Mouse (Mus musculus): ENCODE data around the gene Nxf1. TPM values are rescaled to one million over a fixed set of nuclear protein-coding genes. Genes with fewer than 3 reads are reported as not detected.

The Nxf1 gene
- polyA plus RNA-seq (2015; fragmentation: Illumina TruSeq; extraction: RNeasy Lipid Tissue Mini Kit (QIAGEN cat#74804); ENCODE audit: low read depth, low replicate concordance), result 89.5 TPM

DNA sequence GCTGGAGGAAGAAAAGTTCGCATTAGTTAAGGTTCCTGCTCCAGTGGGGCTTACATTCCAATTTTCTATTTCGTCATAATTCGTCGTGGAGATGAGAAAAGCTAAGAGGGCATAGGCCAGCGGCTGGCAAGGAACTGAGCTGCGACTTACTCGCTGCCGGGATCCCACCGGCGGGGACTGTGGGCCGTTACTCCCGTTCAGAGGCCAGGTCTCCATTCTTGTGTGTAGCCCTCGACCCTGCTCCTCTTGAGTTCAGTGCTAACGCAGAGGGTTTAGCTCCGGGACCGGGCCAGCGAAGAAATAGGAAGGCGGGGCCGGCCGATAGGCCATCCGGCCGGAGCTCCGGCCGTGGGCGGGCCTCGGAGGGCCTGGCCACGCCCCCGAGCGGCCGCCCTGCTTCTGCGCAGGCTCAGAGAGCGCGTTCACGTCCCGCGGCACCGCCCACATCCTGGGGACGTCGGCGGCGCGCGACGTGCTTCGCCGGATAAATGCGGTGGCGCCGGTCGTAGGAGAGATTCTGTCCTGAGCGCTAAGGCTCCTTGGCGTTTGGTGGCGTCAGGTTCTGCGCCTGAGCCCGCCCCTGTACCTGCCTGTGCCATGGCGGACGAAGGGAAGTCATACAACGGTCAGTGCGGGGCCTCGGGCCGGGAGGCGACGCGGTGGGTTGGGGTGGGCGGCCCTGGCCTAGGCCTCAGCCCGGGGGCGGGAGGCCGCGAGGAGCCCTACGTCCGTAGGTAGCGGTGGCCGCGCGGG lies at the start of gene Nxf1:
TSS of gene Nxf1 (plus strand) at position 439 of the 753 bp plus-strand sequence.

DNA sequence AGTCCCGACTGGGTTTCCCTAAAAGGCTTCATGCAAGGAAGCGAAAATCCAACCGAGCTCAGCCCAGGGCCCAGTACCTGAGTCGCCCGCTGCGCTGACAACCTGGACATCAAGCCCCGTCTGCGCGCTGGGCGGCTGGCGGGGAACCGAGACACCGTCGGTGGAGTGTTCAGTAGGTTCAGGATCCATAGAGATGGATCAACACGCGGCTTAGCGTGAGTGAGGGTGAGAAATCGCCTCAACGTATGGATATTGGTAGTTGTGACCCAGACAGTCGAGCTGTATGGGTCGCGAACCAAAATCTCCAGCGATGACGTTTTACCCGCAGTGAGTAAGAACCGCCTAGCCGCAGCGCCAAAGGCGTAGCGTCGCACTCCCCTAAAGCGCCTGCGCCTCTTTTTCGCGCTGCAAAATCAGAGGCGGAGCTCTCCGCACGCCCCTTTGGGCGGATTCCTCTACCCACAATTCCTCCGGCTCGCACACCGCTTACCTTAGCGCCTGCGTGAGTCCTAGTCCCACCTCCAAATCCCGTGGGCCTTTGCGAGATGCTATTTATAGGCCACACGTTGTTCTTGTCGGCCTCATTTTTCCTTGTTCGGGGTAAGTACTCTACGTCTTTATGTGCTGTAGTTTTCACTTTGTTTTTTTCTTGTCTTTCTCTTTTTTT lies 33.8 kb upstream of the Nxf1 start, which contains the start of gene Slc3a2:
TSS of gene Slc3a2 (minus strand) at position 463 of the 667 bp plus-strand sequence.

DNA sequence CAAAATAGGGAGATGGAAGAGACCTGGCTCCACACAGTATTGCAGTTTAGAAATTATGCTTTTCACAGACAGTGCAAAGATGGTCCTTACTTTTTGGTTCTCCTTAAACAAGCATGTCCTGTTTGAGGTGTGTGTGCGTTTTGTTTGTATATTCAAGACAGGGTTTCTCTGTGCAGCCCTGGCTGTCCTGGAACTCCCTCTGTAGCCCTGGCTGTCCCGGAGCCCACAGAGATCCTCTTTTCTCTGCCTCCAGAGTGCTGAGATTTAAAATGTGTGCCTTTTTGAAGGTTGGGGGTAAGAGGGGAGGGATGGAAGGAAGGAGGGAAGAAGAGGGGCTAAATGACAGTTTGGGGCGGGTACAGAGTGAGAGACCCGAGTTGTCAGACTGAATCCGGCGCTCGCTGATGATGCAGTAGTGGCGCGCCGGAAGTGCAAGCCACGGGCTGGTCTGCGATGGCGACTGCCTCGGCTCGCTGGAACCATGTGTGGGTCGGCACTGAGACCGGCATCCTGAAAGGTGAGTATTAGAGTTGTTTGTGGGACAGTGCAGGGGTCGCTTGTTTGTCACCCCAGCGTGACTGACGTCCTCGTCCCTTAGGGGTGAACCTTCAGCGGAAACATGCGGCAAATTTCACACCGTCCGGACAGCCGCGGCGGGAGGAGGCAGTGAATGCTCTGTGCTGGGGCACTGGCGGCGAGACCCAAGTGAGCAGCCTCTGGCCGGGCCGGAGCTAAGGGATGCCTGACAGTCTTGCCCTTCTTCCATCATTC lies 21.3 kb upstream of the Nxf1 start, which contains the start of gene Wdr74:
TSS of gene Wdr74 (plus strand) at position 439 of the 771 bp plus-strand sequence.

DNA sequence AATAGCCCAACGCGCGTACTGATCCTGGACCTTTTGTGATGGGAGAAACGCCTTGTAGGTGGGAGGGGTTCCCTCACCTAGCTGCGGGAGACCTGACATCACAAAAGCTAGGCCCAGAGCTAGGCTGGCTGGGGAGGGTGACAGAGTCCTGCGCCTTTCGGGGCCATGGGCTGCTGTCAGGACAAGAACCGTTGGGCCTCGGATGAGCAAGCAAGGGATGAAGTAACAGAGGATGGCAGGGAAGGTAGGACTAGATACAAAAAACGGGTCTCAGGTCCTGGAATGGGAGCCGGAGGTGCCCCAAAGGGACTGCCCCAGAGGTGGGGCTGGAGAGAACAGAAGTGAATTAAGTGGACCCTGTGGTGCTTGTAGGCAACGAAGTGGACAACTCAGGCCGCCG lies 16.3 kb upstream of the Nxf1 start, which contains the start of gene 1700092M07Rik:
TSS of gene 1700092M07Rik (plus strand) at position 116 of the 400 bp plus-strand sequence.

DNA sequence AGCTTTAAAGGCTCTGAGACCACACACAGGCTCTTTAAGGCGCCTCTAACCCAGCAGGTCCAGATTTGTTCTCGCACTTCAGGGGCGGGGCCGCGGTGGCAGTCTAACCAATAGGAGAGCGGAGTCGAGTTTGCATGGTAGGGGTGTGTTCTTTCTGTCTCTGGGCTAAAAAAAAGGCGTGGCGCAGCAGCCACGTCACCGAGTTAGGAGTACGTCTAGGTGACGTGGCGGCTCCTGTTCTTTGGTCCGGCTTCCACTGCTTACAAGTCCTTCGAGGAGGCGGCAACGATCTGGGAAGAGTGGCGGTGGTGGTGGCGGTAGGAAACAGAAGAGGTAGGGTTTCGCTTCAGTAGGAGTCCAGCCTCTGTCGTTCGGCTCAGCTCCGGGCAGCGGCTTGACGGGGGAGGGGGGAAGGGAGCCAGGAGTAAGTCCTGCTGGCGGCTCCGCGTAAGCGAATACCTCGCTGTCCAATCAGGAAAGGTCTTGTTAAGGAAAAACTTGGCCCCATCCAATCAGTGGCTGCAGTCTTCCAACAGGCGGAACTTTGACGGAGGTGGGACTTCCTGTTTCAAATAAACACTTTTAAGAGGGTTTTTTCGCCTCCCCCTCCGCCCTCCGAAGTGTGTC lies 15.5 kb upstream of the Nxf1 start, which contains the start of gene Stx5a:
TSS of gene Stx5a (plus strand) at position 171 of the 627 bp plus-strand sequence.

DNA sequence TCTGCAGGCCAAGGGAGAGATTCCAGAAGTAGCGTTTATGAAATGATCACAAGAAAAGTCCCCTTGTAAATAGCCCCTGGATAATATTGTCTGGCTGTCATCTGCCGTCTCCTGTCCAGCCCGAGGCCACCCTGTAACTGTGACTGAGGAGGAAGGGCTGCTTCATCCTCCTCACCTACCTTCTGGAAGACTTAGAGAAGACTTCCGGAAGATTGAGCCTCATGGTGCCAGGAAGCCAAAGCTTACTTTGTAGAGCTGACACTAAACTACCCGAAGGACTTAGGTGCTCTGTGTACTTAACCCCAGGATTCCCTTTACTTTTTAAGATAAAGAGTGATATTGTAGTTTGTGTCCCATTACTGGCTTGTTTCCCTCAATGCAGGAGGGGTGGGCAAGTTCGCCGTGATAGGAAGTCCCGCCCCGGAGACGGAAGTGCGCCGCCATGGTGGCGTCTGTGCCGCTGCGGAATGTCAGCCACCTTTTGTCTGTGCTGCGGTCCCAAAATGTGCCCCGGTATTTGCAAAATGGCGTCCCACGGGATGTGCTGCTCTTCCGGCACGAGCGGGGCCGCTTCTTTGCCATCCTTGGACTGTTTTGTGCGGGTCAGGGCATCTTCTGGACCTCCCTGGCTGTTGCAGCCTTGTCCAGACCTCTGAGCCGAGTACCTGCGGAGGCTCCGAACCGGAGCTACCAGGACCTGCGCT lies 13.8 kb downstream of the Nxf1 start, which contains the start of gene Tmem223:
TSS of gene Tmem223 (plus strand) at position 430 of the 704 bp plus-strand sequence.

DNA sequence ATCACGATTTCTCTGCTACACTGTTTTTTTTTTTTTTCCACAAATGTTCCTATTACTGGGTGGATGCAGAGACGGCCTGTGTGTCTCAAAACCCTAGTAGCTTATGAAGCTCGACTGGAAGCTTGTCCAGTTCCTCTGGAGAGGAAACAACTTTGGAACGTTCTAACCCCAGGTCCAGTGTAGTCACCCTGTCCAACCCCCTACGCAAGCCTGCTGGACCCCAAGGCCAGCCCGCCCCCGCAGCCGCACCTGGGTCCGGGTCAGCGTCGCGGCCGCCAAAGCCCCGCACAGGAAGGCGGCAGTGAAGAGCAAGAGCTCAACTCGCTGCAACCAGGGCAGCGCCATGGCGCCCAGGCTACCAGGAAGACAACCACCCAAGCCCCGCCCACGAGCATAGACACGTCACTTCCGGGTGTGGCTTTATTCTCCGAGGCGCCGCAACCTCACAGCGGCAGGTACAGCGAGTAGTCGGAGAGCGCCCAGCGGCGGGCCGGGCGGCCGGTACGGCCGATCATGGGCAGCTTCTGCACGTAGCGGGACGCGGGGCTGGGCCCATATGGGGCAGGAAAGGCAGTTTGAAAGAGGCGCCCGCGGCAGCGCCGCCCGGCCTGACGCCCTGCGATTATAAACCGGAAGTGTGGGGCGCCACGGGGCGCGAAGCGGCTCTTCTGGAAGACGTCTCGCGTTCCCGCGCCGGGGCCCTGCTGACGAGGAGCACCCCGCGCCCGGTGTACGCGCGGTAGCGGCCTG lies 17.4 kb downstream of the Nxf1 start, which contains the start of gene Tmem179b:
TSS of gene Tmem179b (minus strand) at position 382 of the 750 bp plus-strand sequence.

DNA sequence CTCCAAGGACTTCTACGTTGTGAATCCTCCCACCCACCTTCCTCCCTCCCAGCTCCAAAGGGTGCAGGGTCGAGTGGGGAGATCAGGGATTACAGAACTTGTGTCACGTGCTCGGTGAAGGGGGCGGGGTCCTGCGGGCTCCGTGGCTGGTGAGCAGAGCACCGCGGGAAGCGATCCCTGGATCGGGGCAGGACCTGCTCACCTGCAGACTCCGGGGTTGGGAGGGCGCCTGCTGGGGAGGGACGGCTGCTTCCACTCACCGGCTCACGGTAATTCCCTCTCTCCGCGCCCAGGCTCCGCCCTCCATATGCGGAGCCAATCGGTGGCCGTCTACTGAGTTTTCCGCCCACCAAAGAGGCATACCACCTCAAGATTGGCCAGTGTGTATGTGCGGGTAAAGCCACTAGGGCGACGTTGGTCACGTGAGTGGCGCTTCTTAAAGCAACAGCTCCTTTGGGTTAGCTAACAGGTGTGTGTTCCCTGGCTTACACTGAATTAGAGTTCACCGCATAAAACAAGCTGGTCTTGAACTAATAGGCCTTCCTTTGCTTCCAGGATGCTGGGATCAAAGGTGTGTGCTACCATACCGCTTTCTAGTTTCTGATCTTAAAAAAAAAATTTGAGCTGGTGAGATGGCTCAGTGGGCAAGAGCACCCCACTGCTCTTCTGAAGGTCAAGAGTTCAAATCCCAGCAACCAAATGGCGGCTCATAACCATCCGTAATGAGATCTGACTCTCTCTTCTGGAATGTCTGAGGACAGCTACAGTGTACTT lies 29.3 kb downstream of the Nxf1 start, which contains the start of gene Taf6l:
TSS of gene Taf6l (minus strand) at position 410 of the 774 bp plus-strand sequence.

DNA sequence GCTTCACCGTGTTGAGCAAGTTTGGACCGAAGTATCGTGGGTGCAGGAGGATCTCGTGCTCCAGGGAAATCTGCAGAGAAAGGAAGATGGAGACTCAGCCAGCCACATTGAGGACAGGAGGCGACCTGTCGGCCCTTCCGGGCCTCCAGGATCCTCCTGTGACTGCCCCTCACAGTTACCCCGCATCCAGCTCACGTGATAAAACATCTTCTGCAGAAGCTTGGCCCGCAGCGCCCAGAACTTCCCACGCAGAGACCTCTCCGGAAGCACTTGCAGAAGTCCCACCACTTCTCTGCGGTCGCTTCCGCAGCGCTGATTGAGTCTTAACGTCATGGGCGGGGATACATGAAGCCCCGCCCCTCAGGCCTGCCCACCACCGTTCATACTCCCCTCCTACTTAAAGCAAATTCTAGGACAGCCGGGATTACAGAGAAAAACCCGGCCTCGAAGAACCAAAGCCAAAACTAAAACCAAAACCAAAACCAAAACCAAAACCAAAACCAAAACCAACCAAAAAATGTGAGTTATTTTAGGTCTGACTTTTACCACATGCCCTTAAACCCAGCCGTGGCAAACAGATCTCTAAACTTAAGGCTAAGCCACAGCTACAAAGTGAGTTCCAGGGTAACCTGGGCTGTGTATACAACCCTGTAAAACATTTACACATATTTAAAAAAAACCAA lies 41.5 kb downstream of the Nxf1 start, which contains the start of gene Polr2g:
TSS of gene Polr2g (minus strand) at position 314 of the 683 bp plus-strand sequence.

DNA sequence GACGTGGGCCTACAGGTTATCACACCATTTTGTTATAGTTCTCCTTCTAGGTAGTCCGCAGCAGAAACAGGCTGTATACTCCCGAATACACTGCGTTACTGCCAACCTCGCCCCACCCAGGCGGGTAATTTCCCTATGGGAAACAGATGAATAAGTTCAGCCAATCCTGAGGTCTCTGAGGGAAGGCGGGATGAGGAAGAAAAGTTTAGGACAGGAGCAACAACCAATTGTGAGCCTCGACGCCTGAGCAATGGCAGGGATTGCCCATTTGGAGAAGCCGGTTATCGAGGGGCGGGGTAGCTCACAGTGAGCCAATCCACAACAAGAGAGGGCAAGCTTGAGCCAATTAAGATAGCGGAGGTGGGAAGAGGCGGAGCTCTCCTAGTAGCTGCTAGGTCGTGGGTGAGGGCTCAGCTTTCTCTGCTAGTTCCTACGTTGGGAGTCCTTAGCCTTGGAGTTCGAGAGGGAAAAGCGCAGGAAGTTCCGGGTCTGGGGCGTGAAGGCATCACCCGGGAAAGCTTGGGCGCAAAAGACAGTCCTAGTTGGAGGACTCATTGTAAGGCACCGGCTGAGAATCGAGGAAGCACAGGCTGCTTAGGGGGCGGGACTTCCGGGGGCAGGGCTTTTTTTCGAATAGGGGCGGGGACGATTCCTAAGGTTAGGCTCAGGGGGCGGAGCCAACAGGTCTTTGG lies 45.4 kb downstream of the Nxf1 start, which contains the start of gene Zbtb3:
TSS of gene Zbtb3 (plus strand) at position 426 of the 692 bp plus-strand sequence.

DNA sequence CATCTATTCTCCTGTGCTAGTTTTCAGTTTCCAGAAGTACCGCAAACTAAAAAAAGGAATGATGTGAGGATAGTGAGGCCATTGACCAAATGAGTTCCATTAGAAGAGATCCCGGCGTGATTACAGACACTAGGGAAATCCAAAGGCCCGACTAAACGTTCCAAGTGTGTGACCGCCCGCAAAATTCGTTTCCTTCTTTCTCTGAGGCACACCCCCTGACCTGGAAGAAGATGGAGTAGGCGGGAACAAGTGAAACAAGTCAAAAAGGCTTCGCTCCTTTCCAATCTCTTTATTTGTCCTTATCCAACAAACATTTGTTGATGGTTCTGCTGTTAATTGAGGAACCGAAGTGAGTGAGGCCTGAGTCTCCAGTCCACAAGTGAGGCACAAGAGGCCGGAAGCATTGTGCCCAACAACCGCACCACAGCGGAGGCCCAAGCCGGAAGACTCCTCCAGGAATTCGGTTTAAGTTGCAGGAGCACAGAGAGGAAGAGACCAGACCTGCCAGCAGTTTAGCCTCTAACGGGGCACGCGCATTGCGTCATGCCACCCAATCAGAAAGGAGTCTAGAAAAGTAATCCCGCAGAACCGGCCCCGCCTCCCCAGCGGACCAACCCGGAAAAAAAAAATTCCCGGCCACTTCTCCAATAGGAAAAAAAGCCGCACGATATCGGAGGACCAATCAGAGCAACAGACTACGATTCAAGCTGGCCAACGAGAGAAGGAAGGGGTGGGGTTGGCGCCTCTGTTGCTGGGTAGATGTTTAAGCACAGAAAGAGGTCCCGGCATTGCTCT lies 62.1 kb downstream of the Nxf1 start, which contains the start of gene Ttc9c:
TSS of gene Ttc9c (minus strand) at position 533 of the 795 bp plus-strand sequence.

DNA sequence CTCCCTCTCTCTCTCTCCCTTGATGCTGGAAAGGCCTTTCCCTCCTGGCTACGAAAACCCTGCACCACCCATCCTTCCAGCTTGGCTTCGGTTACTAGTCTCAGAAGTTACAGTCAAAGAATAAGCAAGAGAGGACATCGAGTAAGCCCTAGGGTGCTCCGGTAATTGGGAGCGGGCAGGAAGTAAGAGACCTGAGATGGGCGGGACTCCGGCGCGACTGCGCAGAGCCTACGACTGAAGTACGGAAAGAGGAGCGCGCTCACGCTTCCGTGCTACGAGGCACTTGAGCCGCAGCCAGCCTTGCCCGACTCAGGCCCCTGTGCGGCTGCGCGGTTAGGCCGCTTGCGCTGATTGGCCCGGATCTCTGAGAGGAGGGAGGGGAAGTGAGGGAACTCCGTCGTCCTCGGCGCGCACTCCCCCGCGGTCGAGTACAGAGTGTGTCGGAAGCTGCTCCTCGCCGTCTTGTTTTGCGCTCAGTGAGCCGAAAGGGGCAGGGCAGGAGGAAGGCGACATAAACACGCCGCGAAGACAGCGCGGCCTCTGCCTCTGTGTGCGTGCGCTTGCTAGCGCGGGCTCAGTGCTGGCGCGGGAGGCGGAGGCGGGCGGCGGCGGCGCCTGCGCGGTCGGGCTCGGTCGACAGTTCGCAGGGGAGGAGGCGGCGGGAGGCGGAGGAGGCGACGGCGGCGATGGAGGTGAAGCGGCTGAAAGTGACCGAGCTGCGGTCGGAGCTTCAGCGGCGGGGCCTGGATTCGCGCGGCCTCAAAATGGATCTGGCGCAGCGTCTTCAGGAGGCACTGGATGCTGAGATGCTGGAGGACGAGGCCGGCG lies 62.9 kb downstream of the Nxf1 start, which contains the start of gene Hnrnpul2:
TSS of gene Hnrnpul2 (plus strand) at position 415 of the 828 bp plus-strand sequence.

